Mouse (Mus musculus): ENCODE results near the gene Hist1h1t. TPM values are rescaled to one million over a fixed set of nuclear protein-coding genes. Genes with fewer than 3 reads are reported as not detected.
A peak's percentile ranks its signal among the peaks of the same experiment; 100 is the strongest.

The Hist1h1t gene
- polyA plus RNA-seq, 1 experiment: 0.11 TPM

DNA sequence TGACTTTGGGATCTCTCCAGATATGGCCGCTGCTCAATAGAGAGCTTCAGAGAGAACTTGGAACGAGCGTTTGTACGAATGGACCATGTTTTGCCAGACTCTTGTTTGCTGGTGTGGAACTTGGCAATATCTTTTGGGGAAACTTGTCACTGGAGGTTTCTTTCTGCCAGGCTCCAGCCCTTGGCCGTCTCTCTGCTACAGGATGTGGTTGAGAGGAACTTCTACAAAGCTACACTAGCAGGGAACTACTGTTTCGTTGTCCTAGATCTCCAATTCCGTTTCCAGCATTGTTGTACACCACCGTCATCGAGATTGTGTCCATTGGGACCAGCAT is 33.5 kb downstream of the Hist1h1t start:
- no peak for DNase-seq
- peak overlapping the region; percentile 53 for H3K27ac ChIP-seq (ENCODE audit: control insufficient read depth, insufficient read depth, low read length)
- no peaks in the 10 kb centered on the region for H3K27me3 ChIP-seq (ENCODE audit: control insufficient read depth, insufficient read depth, low read length)
- H3K4me1 ChIP-seq (replicated peaks; ENCODE audit: control insufficient read depth, insufficient read depth, low read length): peaks cover 18% of the 10 kb centered on the region
- WGBS: 18% methylated on average over 9 of the region's 9 CpGs
- no peaks in the 10 kb centered on the region for H3K36me3 ChIP-seq (ENCODE audit: control insufficient read depth, insufficient read depth, low read length)
- H3K4me3 ChIP-seq (ENCODE audit: control insufficient read depth, insufficient read depth, low read length): no peak overlapping the region
- no peak for TF ChIP-seq POLR2A (IDR thresholded peaks at IDR 0.05; ENCODE audit: control insufficient read depth, extremely low read depth, insufficient read depth, low read length, poor library complexity)
- TF ChIP-seq CTCF (IDR thresholded peaks at IDR 0.05; ENCODE audit: borderline replicate concordance, control insufficient read depth, extremely low read depth, insufficient read depth, low read length, poor library complexity): no peak

DNA sequence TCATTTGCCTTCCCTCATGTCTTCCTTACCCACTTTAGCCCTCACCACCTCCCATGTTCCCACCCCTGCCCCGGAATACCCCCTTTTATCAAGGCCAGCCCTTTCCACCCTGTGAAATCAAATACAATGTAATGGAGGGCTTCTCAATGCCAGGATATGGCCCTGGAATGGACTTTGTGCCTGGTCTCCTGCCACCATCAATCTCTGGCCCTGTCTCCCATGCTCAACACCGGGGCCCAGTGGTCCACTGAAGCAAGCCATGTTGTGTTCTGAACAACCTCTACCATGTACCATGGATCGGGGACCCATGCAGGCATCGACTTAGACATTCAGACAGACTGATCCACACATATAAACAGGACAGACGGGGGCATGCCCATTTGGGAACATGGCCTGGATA is 34.1 kb downstream of the Hist1h1t start:
- H3K27me3 ChIP-seq (ENCODE audit: control insufficient read depth, insufficient read depth, low read length): no peaks in the 10 kb centered on the region
- H3K4me1 ChIP-seq (replicated peaks; ENCODE audit: control insufficient read depth, insufficient read depth, low read length): peaks cover 18% of the 10 kb centered on the region
- 96% methylated on average over 5 of the region's 5 CpGs for WGBS
- no peak overlapping the region for H3K4me3 ChIP-seq (ENCODE audit: control insufficient read depth, insufficient read depth, low read length)
- no peaks in the 10 kb centered on the region for H3K36me3 ChIP-seq (ENCODE audit: control insufficient read depth, insufficient read depth, low read length)
- no peak for TF ChIP-seq CTCF (IDR thresholded peaks at IDR 0.05; ENCODE audit: borderline replicate concordance, control insufficient read depth, extremely low read depth, insufficient read depth, low read length, poor library complexity)
- no peak for TF ChIP-seq POLR2A (IDR thresholded peaks at IDR 0.05; ENCODE audit: control insufficient read depth, extremely low read depth, insufficient read depth, low read length, poor library complexity)
- DNase-seq: no peak
- peak overlapping the region; percentile 53; the same call in 1 of the 2 replicates for H3K27ac ChIP-seq (ENCODE audit: control insufficient read depth, insufficient read depth, low read length)

DNA sequence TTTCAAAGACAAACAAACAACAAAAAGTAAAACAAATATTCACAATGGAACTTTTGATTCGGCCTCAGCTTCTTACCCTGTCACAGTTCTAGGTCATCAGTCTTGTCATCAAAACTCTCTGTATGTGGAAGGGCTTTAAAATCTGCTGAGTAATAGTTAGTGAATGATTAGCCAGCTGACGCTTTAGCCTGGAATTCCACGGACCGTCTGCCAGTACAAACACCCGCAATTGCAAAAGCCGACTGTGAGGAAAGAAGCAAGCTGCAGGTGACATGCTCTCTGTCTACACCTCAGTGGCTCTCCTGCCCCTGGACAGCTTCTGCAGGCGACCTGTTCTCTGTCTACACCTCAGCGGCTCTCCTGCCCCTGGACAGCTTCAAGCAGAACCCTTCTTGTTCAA is 34.9 kb downstream of the Hist1h1t start:
- TF ChIP-seq CTCF (IDR thresholded peaks at IDR 0.05; ENCODE audit: borderline replicate concordance, control insufficient read depth, extremely low read depth, insufficient read depth, low read length, poor library complexity) (no peak), POLR2A (IDR thresholded peaks at IDR 0.05; ENCODE audit: control insufficient read depth, extremely low read depth, insufficient read depth, low read length, poor library complexity) (no peak)
- Histone ChIP-seq H3K36me3 (ENCODE audit: control insufficient read depth, insufficient read depth, low read length) (no peaks in the 10 kb centered on the region), H3K27me3 (ENCODE audit: control insufficient read depth, insufficient read depth, low read length) (no peaks in the 10 kb centered on the region), H3K4me1 (replicated peaks; ENCODE audit: control insufficient read depth, insufficient read depth, low read length) (peaks cover 18% of the 10 kb centered on the region), H3K27ac (ENCODE audit: control insufficient read depth, insufficient read depth, low read length) (no peak overlapping the region), H3K4me3 (ENCODE audit: control insufficient read depth, insufficient read depth, low read length) (no peak overlapping the region)
- DNase-seq: no peak
- 90% methylated on average over 8 of the region's 8 CpGs for WGBS

DNA sequence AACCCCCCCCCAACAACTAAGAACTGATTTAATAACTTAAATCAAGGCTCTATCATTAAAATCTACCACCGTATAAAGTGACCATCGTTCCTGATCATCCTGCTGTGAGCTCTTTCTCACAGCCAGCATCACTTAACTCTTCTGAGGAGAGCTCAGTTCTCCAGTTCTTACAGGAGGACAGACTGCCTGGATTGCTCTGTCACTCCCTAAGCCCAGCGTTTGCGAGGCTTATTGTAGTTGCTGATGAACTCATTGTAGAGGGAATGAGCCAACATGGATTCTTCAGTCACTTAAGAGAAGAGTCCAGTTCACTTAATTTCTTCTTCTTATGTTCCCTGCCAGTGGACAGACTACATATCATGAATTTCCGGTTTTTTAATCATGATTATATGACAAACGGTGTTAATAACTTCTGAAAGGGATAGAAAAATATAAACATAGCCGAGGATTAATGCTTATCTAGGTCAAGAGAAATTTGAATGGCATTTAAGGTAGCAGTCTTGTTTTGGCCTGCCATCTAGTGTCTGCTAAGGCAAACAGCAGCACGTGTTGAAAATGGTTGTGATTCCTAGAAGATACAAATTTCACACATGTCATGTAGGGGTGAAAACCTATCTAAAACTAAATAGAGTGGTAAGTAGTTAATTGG is 36.7 kb downstream of the Hist1h1t start:
- 34% methylated on average over 8 of the region's 8 CpGs for WGBS
- H3K27ac ChIP-seq (ENCODE audit: control insufficient read depth, insufficient read depth, low read length): no peak overlapping the region
- no peak for TF ChIP-seq CTCF (IDR thresholded peaks at IDR 0.05; ENCODE audit: borderline replicate concordance, control insufficient read depth, extremely low read depth, insufficient read depth, low read length, poor library complexity)
- no peak for TF ChIP-seq POLR2A (IDR thresholded peaks at IDR 0.05; ENCODE audit: control insufficient read depth, extremely low read depth, insufficient read depth, low read length, poor library complexity)
- H3K36me3 ChIP-seq (ENCODE audit: control insufficient read depth, insufficient read depth, low read length): no peaks in the 10 kb centered on the region
- no peak overlapping the region for H3K4me3 ChIP-seq (ENCODE audit: control insufficient read depth, insufficient read depth, low read length)
- peak; percentile 46 for DNase-seq
- H3K4me1 ChIP-seq (replicated peaks; ENCODE audit: control insufficient read depth, insufficient read depth, low read length): peaks cover 18% of the 10 kb centered on the region
- H3K27me3 ChIP-seq (ENCODE audit: control insufficient read depth, insufficient read depth, low read length): no peaks in the 10 kb centered on the region

DNA sequence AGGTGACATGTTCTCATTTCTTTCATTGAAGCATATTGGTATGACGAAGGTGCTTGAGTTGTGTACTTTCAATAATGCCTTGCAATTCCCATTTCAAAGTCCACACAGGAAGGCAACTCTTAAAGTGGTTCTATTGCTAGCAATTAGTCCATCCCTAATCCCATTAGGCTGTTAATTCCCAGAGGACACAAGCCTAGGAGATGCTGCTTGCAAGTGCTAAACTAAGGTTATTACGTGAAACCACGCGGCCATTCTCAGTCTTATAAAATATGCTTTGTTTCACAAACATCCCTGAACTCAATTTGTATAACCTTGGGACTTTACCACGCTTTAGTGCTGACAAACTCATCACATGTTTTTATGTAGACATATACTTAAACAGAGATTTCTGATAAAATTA is 41.5 kb downstream of the Hist1h1t start:
- no peak for DNase-seq
- WGBS: 98% methylated on average over 5 of the region's 5 CpGs
- no peak overlapping the region for H3K27ac ChIP-seq (ENCODE audit: control insufficient read depth, insufficient read depth, low read length)
- TF ChIP-seq CTCF (IDR thresholded peaks at IDR 0.05; ENCODE audit: borderline replicate concordance, control insufficient read depth, extremely low read depth, insufficient read depth, low read length, poor library complexity): no peak
- TF ChIP-seq POLR2A (IDR thresholded peaks at IDR 0.05; ENCODE audit: control insufficient read depth, extremely low read depth, insufficient read depth, low read length, poor library complexity): no peak
- no peaks in the 10 kb centered on the region for H3K27me3 ChIP-seq (ENCODE audit: control insufficient read depth, insufficient read depth, low read length)
- no peaks in the 10 kb centered on the region for H3K36me3 ChIP-seq (ENCODE audit: control insufficient read depth, insufficient read depth, low read length)
- H3K4me3 ChIP-seq (ENCODE audit: control insufficient read depth, insufficient read depth, low read length): no peak overlapping the region
- H3K4me1 ChIP-seq (replicated peaks; ENCODE audit: control insufficient read depth, insufficient read depth, low read length): no peaks in the 10 kb centered on the region

DNA sequence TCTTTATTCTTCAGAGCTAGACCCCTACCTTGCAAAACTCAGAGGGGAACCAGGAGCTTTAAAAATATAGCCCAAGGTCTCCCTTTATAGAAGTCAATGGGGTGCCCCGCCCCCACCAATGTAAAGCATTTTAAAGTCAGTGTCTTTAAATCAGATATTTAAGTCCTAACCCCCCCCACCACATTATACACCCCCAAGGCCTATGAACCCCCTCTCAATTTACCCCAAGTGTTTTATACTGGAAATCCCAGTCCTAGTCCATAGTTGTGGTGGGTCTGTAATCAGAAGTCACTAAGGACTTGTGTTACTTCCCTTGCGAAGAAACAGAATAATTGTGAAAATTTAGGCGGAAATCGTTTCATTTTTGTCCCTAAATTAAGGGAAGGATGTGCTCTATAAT is 42.4 kb downstream of the Hist1h1t start:
- TF ChIP-seq CTCF (IDR thresholded peaks at IDR 0.05; ENCODE audit: borderline replicate concordance, control insufficient read depth, extremely low read depth, insufficient read depth, low read length, poor library complexity) (no peak), POLR2A (IDR thresholded peaks at IDR 0.05; ENCODE audit: control insufficient read depth, extremely low read depth, insufficient read depth, low read length, poor library complexity) (no peak)
- Histone ChIP-seq H3K27me3 (ENCODE audit: control insufficient read depth, insufficient read depth, low read length) (no peaks in the 10 kb centered on the region), H3K4me3 (ENCODE audit: control insufficient read depth, insufficient read depth, low read length) (no peak overlapping the region), H3K27ac (ENCODE audit: control insufficient read depth, insufficient read depth, low read length) (peak overlapping the region; percentile 71; the same call in 1 of the 2 replicates), H3K36me3 (ENCODE audit: control insufficient read depth, insufficient read depth, low read length) (no peaks in the 10 kb centered on the region), H3K4me1 (replicated peaks; ENCODE audit: control insufficient read depth, insufficient read depth, low read length) (no peaks in the 10 kb centered on the region)
- peak; percentile 40 for DNase-seq
- WGBS: 27% methylated on average over 4 of the region's 4 CpGs

DNA sequence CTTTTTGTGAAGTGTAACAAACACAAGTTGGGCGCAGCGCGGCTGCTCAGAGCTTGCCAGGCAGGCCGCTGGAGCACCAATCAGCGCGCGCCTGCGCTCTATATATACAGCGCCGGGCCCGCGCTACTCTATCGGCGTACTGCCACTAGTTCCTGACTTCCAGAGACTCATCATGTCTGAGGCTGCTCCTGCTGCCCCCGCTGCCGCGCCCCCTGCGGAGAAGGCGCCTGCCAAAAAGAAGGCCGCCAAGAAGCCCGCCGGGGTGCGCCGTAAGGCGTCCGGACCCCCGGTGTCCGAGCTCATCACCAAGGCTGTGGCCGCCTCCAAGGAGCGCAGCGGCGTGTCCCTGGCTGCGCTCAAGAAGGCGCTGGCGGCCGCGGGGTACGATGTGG is 43.1 kb downstream of the Hist1h1t start, which contains the start of gene Hist1h1c:
TSS of gene Hist1h1c (plus strand) at position 132 of the 392 bp plus-strand sequence.
- WGBS: under 1% methylated on average over 38 of the region's 38 CpGs
- Histone ChIP-seq H3K4me1 (replicated peaks; ENCODE audit: control insufficient read depth, insufficient read depth, low read length) (no peaks in the 10 kb centered on the region), H3K4me3 (ENCODE audit: control insufficient read depth, insufficient read depth, low read length) (peak within 1 kb of the TSS; percentile 85), H3K36me3 (ENCODE audit: control insufficient read depth, insufficient read depth, low read length) (no peaks in the 10 kb centered on the region), H3K27me3 (ENCODE audit: control insufficient read depth, insufficient read depth, low read length) (no peaks in the 10 kb centered on the region), H3K27ac (ENCODE audit: control insufficient read depth, insufficient read depth, low read length) (peak within 1 kb of the TSS; percentile 99)
- TF ChIP-seq POLR2A (IDR thresholded peaks at IDR 0.05; ENCODE audit: control insufficient read depth, extremely low read depth, insufficient read depth, low read length, poor library complexity): peak; percentile 99
- TF ChIP-seq CTCF (IDR thresholded peaks at IDR 0.05; ENCODE audit: borderline replicate concordance, control insufficient read depth, extremely low read depth, insufficient read depth, low read length, poor library complexity): peak; percentile 61; the same call in 1 of the 2 replicates
- DNase-seq: peak; percentile 94

Measured in thymus, adult 2 months (tissue).